ENCODE assay signal across 11 mouse cellular contexts in genomic region chr5:118214012-118214411, GRCm38 (mm10). TPM values are rescaled to one million over a fixed set of nuclear protein-coding genes. Genes with fewer than 3 reads are reported as not detected.
DNase-seq lines count a peak whose midpoint lies in the region; ATAC-seq and TF ChIP-seq lines count a peak whose summit lies in the region.
"Had no signal": no experiment of that assay in that cellular context is flagged by ENCODE, and none has a peak within 500 bp of the region (broad histone marks: within the 10 kb centered on the region; RNA-seq: fewer than 3 reads in every experiment).

No protein-coding gene starts in this region.

- peak overlapping the region; percentile 20 for H3K4me3 ChIP-seq in neural tube, embryonic 11.5 days (ENCODE audit: low read depth, low read length)
- H3K4me3 ChIP-seq in limb, embryonic 13.5 days = peak overlapping the region; percentile 41
- H3K4me3 ChIP-seq in stomach, embryonic 15.5 days (replicated peaks) = peak overlapping the region; percentile 39
- H3K4me3 ChIP-seq in thymus, adult 2 months (ENCODE audit: control insufficient read depth, insufficient read depth, low read length) = no peak overlapping the region

- ATAC-seq in neural tube, embryonic 11.5 days (ENCODE audit: insufficient read depth, low FRiP score, low TSS enrichment) = no peak
- ATAC-seq in limb, embryonic 13.5 days (ENCODE audit: low FRiP score, low read depth) = no peak
- ATAC-seq in stomach, embryonic 15.5 days (ENCODE audit: insufficient read depth, low FRiP score, low read depth) = no peak
- ATAC-seq in erythroblast, adult 5-6 weeks (replicated peaks; ENCODE audit: low FRiP score, poor library complexity, severe bottlenecking) = no peak

- 32% methylated on average over 5 of the region's 5 CpGs for WGBS in neural tube, embryonic 11.5 days
- WGBS in limb, embryonic 13.5 days = 21% methylated on average over 5 of the region's 5 CpGs
- WGBS in stomach, embryonic 15.5 days = 21% methylated on average over 5 of the region's 5 CpGs
- 44% methylated on average over 5 of the region's 5 CpGs for WGBS in thymus, adult 2 months

- H3K4me2 ChIP-seq in neural tube, embryonic 11.5 days (ENCODE audit: low read depth) = peak overlapping the region; percentile 38
- H3K4me2 ChIP-seq in limb, embryonic 13.5 days (replicated peaks) = peak overlapping the region; percentile 74
- peak overlapping the region; percentile 72 for H3K4me2 ChIP-seq in stomach, embryonic 15.5 days

- peaks cover 11% of the 10 kb centered on the region; the same call in 1 of the 2 replicates for H3K4me1 ChIP-seq in neural tube, embryonic 11.5 days (ENCODE audit: control insufficient read depth, insufficient read depth, low read length)
- H3K4me1 ChIP-seq in limb, embryonic 13.5 days = peaks cover 17% of the 10 kb centered on the region
- 0 out of 2 replicates have a peak, but pooled peaks cover 5% of the 10 kb centered on the region for H3K4me1 ChIP-seq in stomach, embryonic 15.5 days
- no peaks in the 10 kb centered on the region for H3K4me1 ChIP-seq in thymus, adult 2 months (replicated peaks; ENCODE audit: control insufficient read depth, insufficient read depth, low read length)

- H3K36me3 ChIP-seq in neural tube, embryonic 11.5 days (ENCODE audit: control insufficient read depth, insufficient read depth, low read length) = no peaks in the 10 kb centered on the region
- no peaks in the 10 kb centered on the region for H3K36me3 ChIP-seq in limb, embryonic 13.5 days
- H3K36me3 ChIP-seq in stomach, embryonic 15.5 days = no peaks in the 10 kb centered on the region
- no peaks in the 10 kb centered on the region for H3K36me3 ChIP-seq in thymus, adult 2 months (ENCODE audit: control insufficient read depth, insufficient read depth, low read length)

- peak; percentile 37 to 53 for DNase-seq in cerebellum, postnatal 25 days
- DNase-seq in cerebellum, postnatal 36 days = no peak
- DNase-seq in neural tube, embryonic 11.5 days (ENCODE audit: low spot score) = no peak
- DNase-seq in neural tube, embryonic 10.5 days (ENCODE audit: extremely low spot score, low spot score) = no peak
- DNase-seq in thymus, adult 2 months = no peak

- no peak overlapping the region for H3K27ac ChIP-seq in neural tube, embryonic 11.5 days (ENCODE audit: low read depth, low read length)
- H3K27ac ChIP-seq in limb, embryonic 13.5 days = no peak overlapping the region
- no peak overlapping the region for H3K27ac ChIP-seq in stomach, embryonic 15.5 days
- no peak overlapping the region for H3K27ac ChIP-seq in thymus, adult 2 months (ENCODE audit: control insufficient read depth, insufficient read depth, low read length)
- H3K27ac ChIP-seq: macrophage had no signal

- no peak for TF ChIP-seq CTCF in thymus, adult 2 months (IDR thresholded peaks at IDR 0.05; ENCODE audit: borderline replicate concordance, control insufficient read depth, extremely low read depth, insufficient read depth, low read length, poor library complexity)

- H3K9me3 ChIP-seq in neural tube, embryonic 11.5 days (ENCODE audit: control insufficient read depth, low read length) = no peaks in the 10 kb centered on the region
- H3K9me3 ChIP-seq in limb, embryonic 13.5 days = no peaks in the 10 kb centered on the region
- no peaks in the 10 kb centered on the region for H3K9me3 ChIP-seq in stomach, embryonic 15.5 days

- TF ChIP-seq POLR2A in thymus, adult 2 months (IDR thresholded peaks at IDR 0.05; ENCODE audit: control insufficient read depth, extremely low read depth, insufficient read depth, low read length, poor library complexity) = no peak

- no peaks in the 10 kb centered on the region for H3K27me3 ChIP-seq in neural tube, embryonic 11.5 days (ENCODE audit: control insufficient read depth, insufficient read depth, low read length)
- H3K27me3 ChIP-seq in limb, embryonic 13.5 days = no peaks in the 10 kb centered on the region
- H3K27me3 ChIP-seq in stomach, embryonic 15.5 days (replicated peaks) = no peaks in the 10 kb centered on the region
- no peaks in the 10 kb centered on the region; the same call in 1 of the 2 replicates for H3K27me3 ChIP-seq in thymus, adult 2 months (ENCODE audit: control insufficient read depth, insufficient read depth, low read length)

- H3K9ac ChIP-seq in neural tube, embryonic 11.5 days (ENCODE audit: low read length) = no peak overlapping the region; the same call in 1 of the 2 replicates
- peak overlapping the region; percentile 57; the same call in 1 of the 2 replicates for H3K9ac ChIP-seq in limb, embryonic 13.5 days
- 0 out of 2 replicates have a peak overlapping the region, but pooled peaks have one; percentile 6 for H3K9ac ChIP-seq in stomach, embryonic 15.5 days

RNA-seq across cellular contexts. Expression of gene Rnft2, which starts 30.9 kb away (rescaled TPM):
- polyA plus RNA-seq in neural tube, embryonic 11.5 days (2014; fragmentation: Nextera tagmentation; extraction: Ambion mirVana) = 4.3 and 7.4 TPM in 2 replicates
- polyA plus RNA-seq in limb, embryonic 13.5 days (2015; fragmentation: Nextera tagmentation; extraction: Ambion mirVana) = 4.6 and 5.3 TPM in 2 replicates
- 3.0 and 3.3 TPM in 2 replicates for polyA plus RNA-seq in stomach, embryonic 15.5 days (2015; fragmentation: Nextera tagmentation; extraction: Ambion mirVana)
- polyA plus RNA-seq in thymus, adult 2 months (2012; rRNA removed) = 2.0 and 2.7 TPM in 2 replicates
- not detected in 2 replicates for total RNA-seq in erythroblast, adult 5-6 weeks (2015; ENCODE audit: low replicate concordance)
- not detected in 2 replicates for total RNA-seq in erythroblast, adult 5-6 weeks (2017; ENCODE audit: low replicate concordance)

RNA-seq across cellular contexts. Expression of gene 2410131K14Rik, which starts 31.0 kb away (rescaled TPM):
- 12.8 and 14.8 TPM in 2 replicates for polyA plus RNA-seq in neural tube, embryonic 11.5 days (2014; fragmentation: Nextera tagmentation; extraction: Ambion mirVana)
- 12.9 TPM in 2 replicates for polyA plus RNA-seq in limb, embryonic 13.5 days (2015; fragmentation: Nextera tagmentation; extraction: Ambion mirVana)
- 7.0 and 7.2 TPM in 2 replicates for polyA plus RNA-seq in stomach, embryonic 15.5 days (2015; fragmentation: Nextera tagmentation; extraction: Ambion mirVana)
- 8.7 and 10.8 TPM in 2 replicates for polyA plus RNA-seq in thymus, adult 2 months (2012; rRNA removed)
- 0.63 TPM in 1 of 2 replicates, not detected in the other for total RNA-seq in erythroblast, adult 5-6 weeks (2015; ENCODE audit: low replicate concordance)
- 0.14 and 0.17 TPM in 2 replicates for total RNA-seq in erythroblast, adult 5-6 weeks (2017; ENCODE audit: low replicate concordance)

RNA-seq across cellular contexts. Expression of gene Hrk, which starts 49.6 kb away (rescaled TPM):
- 1.0 and 1.1 TPM in 2 replicates for polyA plus RNA-seq in neural tube, embryonic 11.5 days (2014; fragmentation: Nextera tagmentation; extraction: Ambion mirVana)
- polyA plus RNA-seq in limb, embryonic 13.5 days (2015; fragmentation: Nextera tagmentation; extraction: Ambion mirVana) = 0.10 and 0.17 TPM in 2 replicates
- 0.48 and 0.68 TPM in 2 replicates for polyA plus RNA-seq in stomach, embryonic 15.5 days (2015; fragmentation: Nextera tagmentation; extraction: Ambion mirVana)
- 0.06 and 0.07 TPM in 2 replicates for polyA plus RNA-seq in thymus, adult 2 months (2012; rRNA removed)
- not detected in 2 replicates for total RNA-seq in erythroblast, adult 5-6 weeks (2015; ENCODE audit: low replicate concordance)
- not detected in 2 replicates for total RNA-seq in erythroblast, adult 5-6 weeks (2017; ENCODE audit: low replicate concordance)
- total RNA-seq: adrenal gland, adult 2 months had no signal
- polyA plus RNA-seq: adrenal gland, adult 2 months; C2C12; macrophage had no signal

RNA-seq across cellular contexts. Expression of gene Fbxw8, which starts 58.7 kb away (rescaled TPM):
- 26.9 and 28.4 TPM in 2 replicates for polyA plus RNA-seq in neural tube, embryonic 11.5 days (2014; fragmentation: Nextera tagmentation; extraction: Ambion mirVana)
- 29.0 and 30.1 TPM in 2 replicates for polyA plus RNA-seq in limb, embryonic 13.5 days (2015; fragmentation: Nextera tagmentation; extraction: Ambion mirVana)
- 23.6 and 24.0 TPM in 2 replicates for polyA plus RNA-seq in stomach, embryonic 15.5 days (2015; fragmentation: Nextera tagmentation; extraction: Ambion mirVana)
- 18.0 and 20.9 TPM in 2 replicates for polyA plus RNA-seq in thymus, adult 2 months (2012; rRNA removed)
- 2.1 and 2.9 TPM in 2 replicates for total RNA-seq in erythroblast, adult 5-6 weeks (2015; ENCODE audit: low replicate concordance)
- 3.1 and 4.4 TPM in 2 replicates for total RNA-seq in erythroblast, adult 5-6 weeks (2017; ENCODE audit: low replicate concordance)

Comparison
In these comparisons a context has a peak if more than half of its experiments do, and no peak if none do; other contexts are left out.
1. DNase-seq: peak in cerebellum, postnatal 25 days (2 of 2); none in cerebellum, postnatal 36 days (0 of 2), neural tube, embryonic 11.5 days (single experiment), neural tube, embryonic 10.5 days (single experiment) and thymus, adult 2 months (single experiment).
2. Peak in every context shown above with its lines, with median percentiles within 50 percentile points of each other: H3K4me2 ChIP-seq.